Mouse (Mus musculus) embryonic facial prominence, embryonic 13.5 days (tissue): ENCODE data around the gene Dohh. TPM values are rescaled to one million over a fixed set of nuclear protein-coding genes. Genes with fewer than 3 reads are reported as not detected.
A peak's percentile ranks its signal among the peaks of the same experiment; 100 is the strongest.

ENCODE experiments used
- ATAC-seq: fragments of 200-750 bp; cut with Nextera tagmentation; 2 replicates; pipeline ENCODE4 v1.8.0; 2017; ENCODE audit warnings: low read depth; ENCODE audit not compliant: insufficient number of reproducible peaks, insufficient read depth, low FRiP score, low TSS enrichment
- H3K27ac ChIP-seq: fragments of 300-500 bp; sonication (generic); 2 replicates; pipeline ENCODE4 v1.5.1; 2015; ENCODE audit warnings: moderate library complexity, mild to moderate bottlenecking, inconsistent platforms
- H3K27me3 ChIP-seq: fragments of 300-500 bp; sonication (generic); 2 replicates; pipeline ENCODE4 v1.6.1; 2015; ENCODE audit warnings: mild to moderate bottlenecking, inconsistent platforms
- H3K36me3 ChIP-seq: fragments of 300-500 bp; sonication (generic); 2 replicates; pipeline ENCODE4 v1.6.1; 2015; ENCODE audit warnings: mild to moderate bottlenecking, inconsistent platforms
- H3K4me1 ChIP-seq: fragments of 300-500 bp; sonication (generic); 2 replicates; pipeline ENCODE4 v1.6.1; 2015; ENCODE audit warnings: inconsistent platforms
- H3K4me2 ChIP-seq: fragments of 300-500 bp; sonication (generic); 2 replicates; pipeline ENCODE4 v1.6.1; 2015; ENCODE audit warnings: moderate library complexity, mild to moderate bottlenecking, inconsistent platforms
- H3K4me3 ChIP-seq: fragments of 300-500 bp; sonication (generic); 2 replicates; pipeline ENCODE4 v1.5.1; 2015; ENCODE audit warnings: mild to moderate bottlenecking, inconsistent platforms
- H3K9ac ChIP-seq: fragments of 300-500 bp; sonication (generic); 2 replicates; pipeline ENCODE4 v1.6.1; 2015; ENCODE audit warnings: mild to moderate bottlenecking, inconsistent platforms
- H3K9me3 ChIP-seq: fragments of 300-500 bp; sonication (generic); 2 replicates; pipeline ENCODE4 v1.6.1; 2016; ENCODE audit warnings: inconsistent platforms
- WGBS: fragments of 180-500 bp; shearing (Covaris S2); methylation state at CpG from one replicate; pipeline ENCODE4 v1.1.7; 2015; ENCODE audit warnings: mixed read lengths; 5-methylcytosine and 5-hydroxymethylcytosine counted together
- polyA plus RNA-seq: library from polyadenylated mRNA; unstranded; fragments of >200 nt; fragmentation: Nextera tagmentation; extraction: Ambion mirVana; gene quantifications from 2 replicates; pipeline ENCODE4 v1.2.1, GENCODE M21; 2015

Gene Dohh
- polyA plus RNA-seq, 1 experiment from 2014 or later = 71.8 TPM

DNA sequence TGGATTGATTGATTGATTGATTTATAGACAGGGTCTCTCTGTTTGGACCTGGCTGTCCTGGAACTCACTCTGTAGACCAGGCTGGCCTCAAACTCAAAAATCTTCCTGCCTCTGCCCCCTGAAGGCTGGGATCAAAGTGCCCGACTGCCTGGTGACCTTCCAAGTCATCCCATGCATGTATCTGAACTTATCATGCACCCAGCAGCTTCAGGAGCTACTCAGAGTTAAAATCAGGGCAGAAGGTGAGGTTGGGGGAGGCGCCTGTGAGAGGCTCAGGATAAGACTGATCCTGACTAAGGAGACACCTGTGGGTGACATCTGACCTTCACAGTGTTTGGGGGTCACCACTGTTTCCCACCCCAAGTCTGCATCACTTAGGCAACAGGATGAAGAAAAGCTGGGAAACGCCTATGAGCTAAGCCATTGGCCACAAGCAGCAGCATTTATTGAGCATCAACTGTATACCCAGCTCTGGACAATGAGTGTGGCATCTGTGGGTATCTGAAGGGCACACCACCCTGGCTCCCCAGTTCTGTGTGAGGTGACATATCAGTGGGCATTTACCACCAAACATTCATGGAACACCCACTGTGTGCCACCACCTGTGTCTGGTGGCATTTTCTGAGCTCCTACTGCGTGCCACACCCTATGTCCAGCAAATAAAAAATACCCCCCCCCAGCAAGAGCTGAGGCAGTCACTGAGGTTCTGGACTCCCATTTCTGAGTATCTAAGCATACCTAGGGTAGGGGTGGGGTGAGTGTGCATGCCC is 39.4 kb downstream of the Dohh start:
- no peak overlapping the region for H3K27ac ChIP-seq
- H3K4me1 ChIP-seq = peaks cover 34% of the 10 kb centered on the region
- peaks cover 23% of the 10 kb centered on the region for H3K36me3 ChIP-seq
- H3K27me3 ChIP-seq = peaks cover 30% of the 10 kb centered on the region
- peak overlapping the region; percentile 76 for H3K4me2 ChIP-seq
- no peaks in the 10 kb centered on the region for H3K9me3 ChIP-seq
- H3K4me3 ChIP-seq = peak overlapping the region; percentile 68; the same call in 1 of the 2 replicates
- no peak for ATAC-seq
- peak overlapping the region; percentile 85; the same call in 1 of the 2 replicates for H3K9ac ChIP-seq
- WGBS = 68% methylated on average over 4 of the region's 4 CpGs

DNA sequence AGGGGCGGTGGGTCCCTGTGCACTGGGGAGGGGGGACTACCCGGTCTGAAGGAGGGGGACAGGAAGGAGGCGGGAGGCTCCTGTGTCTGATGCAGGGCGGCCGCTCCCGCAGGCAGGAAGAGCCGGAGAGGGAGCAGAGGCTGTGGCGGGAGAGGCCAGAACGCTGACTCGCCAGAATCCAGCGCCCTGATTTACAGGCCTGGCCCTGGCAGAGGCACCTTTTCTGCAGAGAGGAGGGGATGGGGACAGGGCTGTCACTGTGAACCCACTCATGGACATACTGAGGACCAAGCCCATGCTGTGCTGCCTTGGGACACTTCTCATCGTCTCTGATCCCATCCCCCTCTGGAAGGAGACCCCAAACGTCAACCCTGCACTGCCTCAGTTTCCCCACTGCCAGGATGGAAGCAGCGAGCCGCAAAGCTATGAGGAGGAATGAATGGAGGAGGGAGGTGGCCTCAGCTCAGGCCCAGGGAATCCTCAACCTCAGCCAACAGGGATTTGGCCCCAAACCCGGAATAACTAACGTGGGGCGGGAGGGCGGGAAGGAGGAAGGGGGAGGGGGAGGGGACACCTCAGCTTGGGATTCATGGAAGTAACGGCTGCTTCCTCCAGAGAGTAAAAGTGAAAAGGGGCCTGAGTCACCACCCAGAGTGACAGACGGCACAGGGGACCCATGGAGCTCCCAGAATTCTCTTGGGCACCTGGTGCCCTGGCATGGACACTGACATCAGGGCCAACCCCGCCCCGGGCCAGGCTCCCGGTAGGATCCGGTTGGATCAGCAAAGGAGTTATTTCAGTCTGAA is 40.2 kb downstream of the Dohh start:
- Histone ChIP-seq H3K9ac (peak overlapping the region; percentile 85), H3K4me2 (peak overlapping the region; percentile 76), H3K36me3 (peaks cover 16% of the 10 kb centered on the region), H3K27ac (peak overlapping the region; percentile 51), H3K27me3 (peaks cover 34% of the 10 kb centered on the region), H3K9me3 (no peaks in the 10 kb centered on the region), H3K4me3 (peak overlapping the region; percentile 68), H3K4me1 (peaks cover 33% of the 10 kb centered on the region)
- 6% methylated on average over 23 of the region's 25 CpGs for WGBS
- no peak for ATAC-seq

DNA sequence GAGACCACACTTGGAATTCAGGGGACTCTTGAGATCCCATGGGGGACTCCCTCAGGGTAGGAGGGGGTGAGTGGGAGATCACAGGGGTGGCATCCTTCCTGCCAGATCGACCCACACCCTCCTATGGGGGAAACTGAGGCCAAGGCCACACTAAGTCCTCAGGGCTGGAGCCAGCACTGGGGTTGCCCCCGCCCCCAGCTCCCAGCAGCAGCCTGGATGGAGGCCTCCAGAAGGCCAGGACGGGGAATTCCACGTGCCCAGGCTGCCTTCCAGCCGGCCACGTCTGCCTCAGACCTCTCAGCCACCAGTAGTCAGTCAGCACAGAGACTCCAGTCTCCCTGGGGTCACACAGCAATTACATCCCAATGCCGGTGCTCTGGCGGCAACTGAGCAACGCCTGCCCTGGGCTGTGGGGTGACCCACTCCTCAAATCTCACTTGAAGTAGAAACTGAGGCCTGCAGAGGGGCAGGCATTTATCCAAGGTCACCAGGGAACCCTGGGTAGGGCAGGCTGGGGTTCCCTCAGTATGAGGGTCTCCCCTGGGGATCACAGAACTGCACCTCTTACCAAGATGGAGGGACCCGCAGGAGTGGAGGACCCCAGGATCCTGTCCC is 41.1 kb downstream of the Dohh start:
- H3K9ac ChIP-seq = peak overlapping the region; percentile 85
- H3K4me2 ChIP-seq = peak overlapping the region; percentile 76
- H3K27me3 ChIP-seq = peaks cover 34% of the 10 kb centered on the region
- no peaks in the 10 kb centered on the region for H3K9me3 ChIP-seq
- H3K4me3 ChIP-seq = peak overlapping the region; percentile 68
- H3K36me3 ChIP-seq = peaks cover 7% of the 10 kb centered on the region
- H3K27ac ChIP-seq = peak overlapping the region; percentile 51
- peaks cover 37% of the 10 kb centered on the region for H3K4me1 ChIP-seq
- ATAC-seq = no peak
- WGBS = 31% methylated on average over 10 of the region's 10 CpGs

DNA sequence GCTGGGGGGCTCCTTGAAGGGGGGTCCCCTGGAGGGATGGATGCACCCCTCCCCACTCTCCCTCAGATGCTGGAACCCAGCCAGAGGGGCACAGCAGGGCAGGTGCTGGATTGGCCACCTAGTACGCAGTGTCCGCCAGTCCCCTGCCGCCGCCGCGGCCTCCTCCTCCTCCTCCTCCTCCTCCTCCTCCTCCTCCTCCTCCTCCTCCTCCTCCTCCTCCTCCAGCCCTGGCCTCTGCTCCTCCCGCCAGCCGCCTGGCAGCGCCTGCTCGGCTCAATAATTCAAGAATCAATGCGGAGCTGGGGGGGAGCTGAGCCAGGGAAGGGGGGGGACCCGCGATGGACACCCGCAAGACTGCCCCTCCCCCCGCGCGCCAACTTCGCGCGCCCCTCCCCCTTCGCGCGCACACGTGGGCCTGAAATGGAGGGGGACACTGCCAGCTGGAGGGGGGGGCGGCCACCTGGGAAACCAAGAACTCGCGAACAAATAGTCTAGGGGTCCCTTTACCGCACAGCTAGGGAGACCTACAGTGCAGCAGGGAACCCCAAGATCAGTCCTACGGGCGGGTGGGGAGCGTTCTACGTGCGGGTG is 41.9 kb downstream of the Dohh start:
- no peak for ATAC-seq
- peaks cover 40% of the 10 kb centered on the region for H3K4me1 ChIP-seq
- no peaks in the 10 kb centered on the region for H3K36me3 ChIP-seq
- H3K9ac ChIP-seq = peak overlapping the region; percentile 85
- H3K27ac ChIP-seq = 0 out of 2 replicates have a peak overlapping the region, but pooled peaks have one; percentile 22
- peak overlapping the region; percentile 68 for H3K4me3 ChIP-seq
- peaks cover 34% of the 10 kb centered on the region for H3K27me3 ChIP-seq
- H3K9me3 ChIP-seq = no peaks in the 10 kb centered on the region
- WGBS = 2% methylated on average over 15 of the region's 33 CpGs
- H3K4me2 ChIP-seq = peak overlapping the region; percentile 76

DNA sequence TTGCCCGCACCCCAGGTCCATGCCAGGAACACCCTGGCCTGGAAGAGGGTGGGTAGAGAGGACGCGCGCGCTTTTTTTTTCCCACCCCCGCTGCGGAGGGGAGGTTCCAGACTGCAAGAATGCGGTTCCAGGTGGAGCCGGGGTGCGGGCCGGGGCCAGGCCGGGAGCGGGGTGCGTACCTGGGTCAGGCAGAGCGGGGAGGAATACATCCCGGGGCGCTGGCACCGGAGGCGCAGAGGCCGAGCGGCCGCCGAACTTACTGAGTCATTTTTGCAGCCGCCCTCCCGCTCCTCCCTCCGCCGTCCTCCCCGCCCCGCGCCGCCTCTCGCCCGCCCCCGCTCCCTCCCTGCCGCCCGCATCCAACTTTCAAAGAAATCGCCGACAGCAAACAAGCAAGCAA is 42.7 kb downstream of the Dohh start:
- H3K9ac ChIP-seq = peak overlapping the region; percentile 85
- H3K4me3 ChIP-seq = peak overlapping the region; percentile 68
- WGBS = 2% methylated on average over 36 of the region's 38 CpGs
- no peaks in the 10 kb centered on the region for H3K36me3 ChIP-seq
- peak overlapping the region; percentile 76 for H3K4me2 ChIP-seq
- H3K27ac ChIP-seq = peak overlapping the region; percentile 22; the same call in 1 of the 2 replicates
- no peak for ATAC-seq
- H3K4me1 ChIP-seq = peaks cover 45% of the 10 kb centered on the region
- H3K27me3 ChIP-seq = peaks cover 34% of the 10 kb centered on the region
- H3K9me3 ChIP-seq = no peaks in the 10 kb centered on the region

DNA sequence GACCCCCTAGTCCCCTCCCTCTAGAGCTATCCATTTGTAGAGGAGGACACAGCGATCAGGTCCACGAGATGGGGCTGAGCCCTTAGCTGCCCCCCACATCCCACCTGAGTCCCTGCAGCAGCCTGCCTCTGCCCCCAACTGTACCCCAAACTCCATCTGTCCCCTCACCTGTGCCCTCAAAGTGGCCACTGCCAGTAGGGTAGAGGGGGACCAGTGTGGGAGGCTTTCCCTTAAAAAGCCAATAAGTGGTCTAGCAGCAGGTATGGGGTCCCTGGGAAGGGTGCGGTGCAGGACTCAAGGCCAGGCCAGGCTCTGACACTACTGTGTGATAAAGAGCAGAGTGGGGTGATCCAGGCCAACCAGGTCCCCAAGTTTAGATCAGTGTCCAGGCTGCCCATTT is 43.1 kb downstream of the Dohh start:
- Histone ChIP-seq H3K4me3 (peak overlapping the region; percentile 68), H3K27ac (no peak overlapping the region), H3K4me1 (peaks cover 45% of the 10 kb centered on the region), H3K9ac (peak overlapping the region; percentile 85; the same call in 1 of the 2 replicates), H3K36me3 (no peaks in the 10 kb centered on the region), H3K9me3 (no peaks in the 10 kb centered on the region), H3K4me2 (peak overlapping the region; percentile 76), H3K27me3 (peaks cover 34% of the 10 kb centered on the region)
- ATAC-seq = no peak
- 26% methylated on average over 3 of the region's 3 CpGs for WGBS

DNA sequence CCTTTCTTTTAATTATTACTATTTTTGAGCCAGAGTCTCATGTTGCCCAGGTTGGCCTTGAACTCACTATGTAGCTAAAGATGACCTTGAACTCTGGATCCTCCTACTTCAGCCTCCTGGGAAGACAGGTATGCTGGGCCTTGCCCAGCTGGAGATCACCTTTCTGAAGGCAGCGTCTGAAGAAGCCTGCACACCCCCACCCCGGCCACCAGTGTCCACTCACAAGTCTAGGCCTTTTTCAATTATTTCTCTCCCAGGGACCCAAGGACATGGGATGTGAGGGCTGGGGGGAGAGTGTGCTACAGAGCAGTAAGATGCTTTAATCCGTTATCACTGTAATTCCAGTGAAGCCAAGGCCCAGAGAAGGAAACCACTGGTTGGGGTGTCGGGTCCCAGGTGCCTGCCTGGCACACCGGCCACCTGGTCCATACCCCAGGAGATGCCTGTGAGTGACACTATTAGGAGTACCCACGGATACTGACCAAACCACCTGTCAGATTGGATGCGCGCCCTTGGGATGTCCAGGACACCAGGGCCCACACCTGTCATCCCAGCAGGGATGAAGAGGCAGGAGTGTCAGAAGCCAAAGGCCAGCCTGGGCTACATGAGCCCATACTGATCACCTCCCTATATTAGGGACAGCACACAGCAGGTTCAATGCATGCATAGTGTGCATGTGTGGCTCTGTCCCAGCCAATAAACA is 43.7 kb downstream of the Dohh start:
- no peaks in the 10 kb centered on the region for H3K36me3 ChIP-seq
- no peak overlapping the region for H3K27ac ChIP-seq
- 76% methylated on average over 8 of the region's 8 CpGs for WGBS
- no peak overlapping the region for H3K4me2 ChIP-seq
- H3K27me3 ChIP-seq = peaks cover 34% of the 10 kb centered on the region
- ATAC-seq = no peak
- no peaks in the 10 kb centered on the region for H3K9me3 ChIP-seq
- no peak overlapping the region for H3K4me3 ChIP-seq
- no peak overlapping the region for H3K9ac ChIP-seq
- peaks cover 50% of the 10 kb centered on the region for H3K4me1 ChIP-seq

DNA sequence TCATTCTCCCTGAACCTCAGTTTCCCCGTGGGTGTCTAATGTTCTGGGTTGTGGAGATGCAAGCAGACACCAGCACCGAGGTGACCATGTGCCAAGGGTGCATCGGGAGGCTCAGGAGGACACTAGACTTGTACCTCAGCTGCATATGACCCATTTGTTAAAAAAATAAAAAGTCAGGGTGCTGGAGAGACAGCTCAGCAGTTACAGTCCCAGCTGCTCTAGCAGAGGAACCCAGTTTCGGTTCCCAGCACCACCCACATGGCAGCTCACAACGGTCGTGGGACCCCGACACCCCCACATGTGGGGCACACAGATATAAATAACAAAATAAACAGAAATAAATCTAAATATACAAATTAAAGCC is 44.3 kb downstream of the Dohh start:
- peaks cover 55% of the 10 kb centered on the region for H3K4me1 ChIP-seq
- H3K4me3 ChIP-seq = no peak overlapping the region
- peaks cover 34% of the 10 kb centered on the region for H3K27me3 ChIP-seq
- H3K4me2 ChIP-seq = no peak overlapping the region
- no peak overlapping the region for H3K27ac ChIP-seq
- no peak for ATAC-seq
- WGBS = 91% methylated on average over 7 of the region's 7 CpGs
- H3K9me3 ChIP-seq = no peaks in the 10 kb centered on the region
- H3K36me3 ChIP-seq = no peaks in the 10 kb centered on the region
- H3K9ac ChIP-seq = no peak overlapping the region

DNA sequence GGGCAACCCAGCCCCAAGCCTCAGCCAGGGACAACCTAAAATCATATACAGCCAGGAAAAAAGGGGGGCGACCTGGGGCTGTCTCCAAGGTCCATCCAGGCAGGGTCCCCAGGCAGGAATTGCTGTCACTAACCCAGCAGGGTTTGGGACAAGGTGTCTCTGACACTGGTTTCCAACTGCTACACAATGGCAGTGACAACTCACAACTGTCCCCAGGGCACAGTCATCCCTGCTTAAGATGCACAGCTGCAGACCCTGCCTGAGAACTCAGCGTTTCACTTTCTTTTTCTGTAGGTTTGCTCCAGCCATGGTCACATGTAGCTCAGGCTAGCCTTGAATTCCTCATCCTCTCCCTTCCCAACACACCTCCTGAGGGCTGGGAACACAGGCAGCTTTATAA is 44.9 kb downstream of the Dohh start:
- Histone ChIP-seq H3K4me1 (peaks cover 54% of the 10 kb centered on the region), H3K36me3 (no peaks in the 10 kb centered on the region), H3K9me3 (no peaks in the 10 kb centered on the region), H3K4me3 (peak overlapping the region; percentile 74; the same call in 1 of the 2 replicates), H3K27me3 (peaks cover 30% of the 10 kb centered on the region), H3K4me2 (peak overlapping the region; percentile 89), H3K27ac (no peak overlapping the region), H3K9ac (no peak overlapping the region)
- 33% methylated on average over 2 of the region's 2 CpGs for WGBS
- ATAC-seq = no peak

DNA sequence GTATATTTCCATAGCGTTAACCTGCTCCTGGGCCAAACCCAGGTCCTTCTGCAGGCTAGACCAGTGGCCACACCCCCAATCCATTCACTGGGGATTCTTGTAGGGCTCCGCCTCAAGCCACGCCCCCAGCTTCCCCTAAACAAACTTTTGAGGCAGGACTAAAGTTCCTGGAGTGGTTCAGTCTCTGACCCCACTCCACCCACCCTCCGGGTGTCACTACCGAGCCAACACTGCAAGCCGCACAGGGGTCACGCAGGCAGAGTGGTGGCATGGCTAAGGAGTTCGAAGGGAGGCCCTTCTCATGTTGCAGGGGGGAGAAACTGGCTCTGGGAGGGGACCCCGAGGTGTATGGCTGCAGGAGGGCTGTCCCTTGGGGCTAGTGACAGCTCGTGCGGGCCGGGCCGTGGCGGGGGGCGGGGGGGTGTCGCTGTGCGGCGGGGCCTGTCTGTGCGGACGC is 45.4 kb downstream of the Dohh start:
- peak overlapping the region; percentile 89 for H3K4me2 ChIP-seq
- H3K9me3 ChIP-seq = no peaks in the 10 kb centered on the region
- peak overlapping the region; percentile 83 for H3K9ac ChIP-seq
- 0 out of 2 replicates have a peak, but pooled peaks have one; percentile 5 for ATAC-seq
- H3K4me3 ChIP-seq = peak overlapping the region; percentile 74
- WGBS = under 1% methylated on average over 20 of the region's 20 CpGs
- H3K36me3 ChIP-seq = no peaks in the 10 kb centered on the region
- peak overlapping the region; percentile 89 for H3K27ac ChIP-seq
- H3K27me3 ChIP-seq = peaks cover 30% of the 10 kb centered on the region
- peaks cover 53% of the 10 kb centered on the region for H3K4me1 ChIP-seq
